Mouse (Mus musculus) brain, embryonic 14.5 days (tissue): Measurements from ENCODE around the gene Nicn1. TPM values are rescaled to one million over a fixed set of nuclear protein-coding genes. Genes with fewer than 3 reads are reported as not detected.

Experiments
- DNase-seq: peaks from one replicate; pipeline ENCODE4 v3.0.0-alpha.2; 2011; ENCODE audit warnings: low read depth
- CTCF ChIP-seq: fragments of 200-500 bp; IDR thresholded peaks from 2 replicates; pipeline ENCODE4 v1.5.1; 2012; ENCODE audit warnings: inconsistent platforms, mild to moderate bottlenecking, moderate library complexity, borderline replicate concordance; ENCODE audit not compliant: insufficient read depth, insufficient read length; ENCODE audit errors: extremely low read depth
- POLR2A ChIP-seq: fragments of 200-500 bp; IDR thresholded peaks from 2 replicates; pipeline ENCODE4 v1.6.1; 2012; ENCODE audit warnings: mild to moderate bottlenecking, inconsistent platforms, borderline replicate concordance; ENCODE audit not compliant: poor library complexity, insufficient read depth, insufficient read length, severe bottlenecking; ENCODE audit errors: extremely low read depth
- polyA plus RNA-seq: library from polyadenylated mRNA; depleted of rRNA; stranded (reverse); fragments of >200 nt; gene quantifications from 2 replicates; pipeline ENCODE4 v1.2.3, GENCODE M21; 2012

Gene Nicn1
- polyA plus RNA-seq, 1 experiment, result 115 TPM

GRCm38 (mm10) chr9:108324784-108325183 is 34.6 kb downstream of the Nicn1 start:
- TF ChIP-seq POLR2A (no peak), CTCF (no peak)
- no peak for DNase-seq

GRCm38 (mm10) chr9:108325811-108326210 is 35.6 kb downstream of the Nicn1 start:
- DNase-seq, result no peak
- TF ChIP-seq POLR2A, result no peak
- no peak for TF ChIP-seq CTCF

- TF ChIP-seq POLR2A (no peak), CTCF (no peak)
- DNase-seq, result peak; percentile 6
Observed at GRCm38 (mm10) chr9:108337848-108338550, 47.8 kb downstream of the Nicn1 start.

- no peak for DNase-seq
- TF ChIP-seq CTCF (no peak), POLR2A (no peak)
Observed at GRCm38 (mm10) chr9:108338551-108338885, 48.3 kb downstream of the Nicn1 start.

- peak; percentile 97 for DNase-seq
- TF ChIP-seq CTCF (no peak), POLR2A (peak; percentile 87; the same call in 1 of the 2 replicates)
Observed at GRCm38 (mm10) chr9:108338886-108339781, 48.9 kb downstream of the Nicn1 start, which contains the start of gene Gpx1. TSS of gene Gpx1 (plus strand) at chr9:108338903.

GRCm38 (mm10) chr9:108339886-108340257 is 49.6 kb downstream of the Nicn1 start:
- TF ChIP-seq CTCF, result no peak
- no peak for TF ChIP-seq POLR2A
- DNase-seq, result peak; percentile 10

- TF ChIP-seq POLR2A (no peak), CTCF (no peak)
- DNase-seq, result no peak
Observed at GRCm38 (mm10) chr9:108340258-108341138, 50.3 kb downstream of the Nicn1 start.

- no peak for DNase-seq
- TF ChIP-seq CTCF, result no peak
- no peak for TF ChIP-seq POLR2A
Observed at GRCm38 (mm10) chr9:108341139-108341475, 50.9 kb downstream of the Nicn1 start.

GRCm38 (mm10) chr9:108341801-108342200 is 51.6 kb downstream of the Nicn1 start:
- DNase-seq, result no peak
- TF ChIP-seq POLR2A, result no peak
- no peak for TF ChIP-seq CTCF

GRCm38 (mm10) chr9:108342301-108342831 is 52.1 kb downstream of the Nicn1 start:
- DNase-seq, result no peak
- TF ChIP-seq CTCF (no peak), POLR2A (no peak)
